Mouse (Mus musculus): ENCODE results near the gene Krt31. TPM values are rescaled to one million over a fixed set of nuclear protein-coding genes. Genes with fewer than 3 reads are reported as not detected.

The Krt31 gene
- polyA plus RNA-seq, 1 experiment = 0.12 TPM

DNA sequence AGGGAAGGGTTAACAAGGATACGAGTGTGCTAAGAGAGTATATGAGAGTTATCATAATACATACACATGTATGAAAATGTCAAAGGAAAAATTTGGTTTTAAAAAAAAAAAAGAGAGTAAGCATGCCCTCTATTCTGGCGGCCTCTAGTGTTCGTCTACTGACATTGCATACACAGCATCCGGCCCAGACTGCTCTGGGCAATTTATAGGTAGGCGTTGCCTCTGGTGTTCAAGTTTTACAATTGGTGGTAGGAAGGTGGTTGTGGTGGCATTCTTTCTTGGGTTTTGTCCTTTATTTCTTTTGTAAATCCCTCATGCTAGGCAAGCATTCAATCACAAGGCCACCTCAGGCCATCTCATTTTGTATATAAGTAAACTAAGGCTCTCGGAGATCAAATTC is 45.5 kb downstream of the Krt31 start:
- TF ChIP-seq POLR2A (IDR thresholded peaks at IDR 0.05; ENCODE audit: control insufficient read depth, low read depth, low read length) (no peak), CTCF (IDR thresholded peaks at IDR 0.05; ENCODE audit: control insufficient read depth, insufficient read depth, insufficient replicate concordance, low read depth, low read length) (peak; percentile 50; the same call in 1 of the 2 replicates)
- no peak overlapping the region for H3K4me3 ChIP-seq (ENCODE audit: control insufficient read depth, low read depth, low read length)
- H3K27me3 ChIP-seq (ENCODE audit: control insufficient read depth, insufficient read depth, low read length) = no peaks in the 10 kb centered on the region
- H3K4me1 ChIP-seq (ENCODE audit: control insufficient read depth, insufficient read depth, low read length) = no peaks in the 10 kb centered on the region
- H3K36me3 ChIP-seq (ENCODE audit: control insufficient read depth, insufficient read depth, low read length) = no peaks in the 10 kb centered on the region
- H3K27ac ChIP-seq (ENCODE audit: control insufficient read depth, insufficient read depth, low read depth, low read length) = no peak overlapping the region

DNA sequence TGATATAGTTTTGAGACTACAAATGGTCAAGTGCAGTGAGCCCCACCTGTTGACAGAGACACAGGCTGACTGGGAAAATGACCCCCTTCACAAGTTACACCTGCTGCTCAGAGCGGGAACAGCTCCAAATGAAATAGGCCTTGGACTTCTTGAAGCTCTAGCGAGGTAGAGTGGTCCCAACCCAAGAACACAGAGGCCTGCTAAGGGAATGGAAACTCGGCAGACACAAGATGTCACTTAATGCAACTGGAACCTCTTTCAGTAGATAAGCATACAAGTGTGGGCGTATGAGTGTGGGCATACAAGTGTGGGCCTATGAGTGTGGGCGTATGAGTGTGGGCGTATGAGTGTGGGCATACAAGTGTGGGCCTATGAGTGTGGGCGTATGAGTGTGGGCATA is 51.3 kb downstream of the Krt31 start:
- no peaks in the 10 kb centered on the region for H3K4me1 ChIP-seq (ENCODE audit: control insufficient read depth, insufficient read depth, low read length)
- no peaks in the 10 kb centered on the region for H3K27me3 ChIP-seq (ENCODE audit: control insufficient read depth, insufficient read depth, low read length)
- TF ChIP-seq CTCF (IDR thresholded peaks at IDR 0.05; ENCODE audit: control insufficient read depth, insufficient read depth, insufficient replicate concordance, low read depth, low read length) (no peak), POLR2A (IDR thresholded peaks at IDR 0.05; ENCODE audit: control insufficient read depth, low read depth, low read length) (no peak)
- H3K27ac ChIP-seq (ENCODE audit: control insufficient read depth, insufficient read depth, low read depth, low read length) = no peak overlapping the region
- H3K4me3 ChIP-seq (ENCODE audit: control insufficient read depth, low read depth, low read length) = no peak overlapping the region
- H3K36me3 ChIP-seq (ENCODE audit: control insufficient read depth, insufficient read depth, low read length) = no peaks in the 10 kb centered on the region

Other genes starting within 250 kb of the Krt31 start
- not detected in 2 replicates for gene Gm11554, start 246.1 kb downstream of the Krt31 start, polyA plus RNA-seq (2012; rRNA removed)
- gene Krtap4-13, start 240.7 kb downstream of the Krt31 start, polyA plus RNA-seq (2012; rRNA removed) = 0.14 and 0.28 TPM in 2 replicates
- gene Gm11564, start 234.9 kb downstream of the Krt31 start, polyA plus RNA-seq (2012; rRNA removed) = 0.22 and 0.34 TPM in 2 replicates
- not detected in 2 replicates for gene 2300003K06Rik, start 212.5 kb downstream of the Krt31 start, polyA plus RNA-seq (2012; rRNA removed)
- gene Krtap4-16, start 198.9 kb downstream of the Krt31 start, polyA plus RNA-seq (2012; rRNA removed) = not detected in 2 replicates
- gene Gm11568, start 192.6 kb downstream of the Krt31 start, polyA plus RNA-seq (2012; rRNA removed) = not detected in 2 replicates
- gene Gm11559, start 186.1 kb downstream of the Krt31 start, polyA plus RNA-seq (2012; rRNA removed) = not detected in 2 replicates
- not detected in 2 replicates for gene Krtap9-1, start 177.2 kb downstream of the Krt31 start, polyA plus RNA-seq (2012; rRNA removed)
- gene Gm11567, start 171.4 kb downstream of the Krt31 start, polyA plus RNA-seq (2012; rRNA removed) = not detected in 2 replicates
- gene Krtap31-1, start 142.6 kb downstream of the Krt31 start, polyA plus RNA-seq (2012; rRNA removed) = not detected in 2 replicates
- gene Gm11565, start 135.8 kb downstream of the Krt31 start, polyA plus RNA-seq (2012; rRNA removed) = 3.6 and 3.9 TPM in 2 replicates
- not detected in 2 replicates for gene Krtap31-2, start 114.3 kb downstream of the Krt31 start, polyA plus RNA-seq (2012; rRNA removed)
- not detected in 2 replicates for gene Krtap9-5, start 102.1 kb downstream of the Krt31 start, polyA plus RNA-seq (2012; rRNA removed)
- gene Krtap29-1, start 71.5 kb downstream of the Krt31 start, polyA plus RNA-seq (2012; rRNA removed) = 0.24 TPM in 1 of 2 replicates, not detected in the other
- 0.06 and 0.12 TPM in 2 replicates for gene Krtap16-1, start 64.0 kb downstream of the Krt31 start, polyA plus RNA-seq (2012; rRNA removed)
- gene Krtap17-1, start 56.6 kb downstream of the Krt31 start, polyA plus RNA-seq (2012; rRNA removed) = 1.8 and 2.0 TPM in 2 replicates
- not detected in 2 replicates for gene Krt33a, start 34.3 kb downstream of the Krt31 start, polyA plus RNA-seq (2012; rRNA removed)
- not detected in 2 replicates for gene Krt33b, start 20.7 kb downstream of the Krt31 start, polyA plus RNA-seq (2012; rRNA removed)
- gene Krt34, start 9.0 kb downstream of the Krt31 start, polyA plus RNA-seq (2012; rRNA removed) = not detected in 2 replicates
- gene Krt32, start 37.7 kb upstream of the Krt31 start, polyA plus RNA-seq (2012; rRNA removed) = 1.2 TPM in 1 of 2 replicates, not detected in the other
- gene Krt35, start 45.7 kb upstream of the Krt31 start, polyA plus RNA-seq (2012; rRNA removed) = 0.17 TPM in 1 of 2 replicates, not detected in the other
- gene Krt36, start 55.1 kb upstream of the Krt31 start, polyA plus RNA-seq (2012; rRNA removed) = not detected in 2 replicates
- gene Krt13, start 71.0 kb upstream of the Krt31 start, polyA plus RNA-seq (2012; rRNA removed) = not detected in 2 replicates
- gene Krt15, start 85.4 kb upstream of the Krt31 start, polyA plus RNA-seq (2012; rRNA removed) = 0.96 and 2.8 TPM in 2 replicates
- gene Krt19, start 98.1 kb upstream of the Krt31 start, polyA plus RNA-seq (2012; rRNA removed) = 0.75 and 10.1 TPM in 2 replicates
- gene Krt9, start 142.7 kb upstream of the Krt31 start, polyA plus RNA-seq (2012; rRNA removed) = not detected in 2 replicates
- 1.2 TPM in 1 of 2 replicates, not detected in the other for gene Krt14, start 157.0 kb upstream of the Krt31 start, polyA plus RNA-seq (2012; rRNA removed)
- not detected in 2 replicates for gene Krt16, start 198.4 kb upstream of the Krt31 start, polyA plus RNA-seq (2012; rRNA removed)
- not detected in 2 replicates for gene Krt17, start 210.5 kb upstream of the Krt31 start, polyA plus RNA-seq (2012; rRNA removed)
- gene Krt42, start 219.3 kb upstream of the Krt31 start, polyA plus RNA-seq (2012; rRNA removed) = not detected in 2 replicates

Data from testis, adult 2 months (tissue).